Mouse (Mus musculus): ENCODE measurements around the gene Frs2.

DNA sequence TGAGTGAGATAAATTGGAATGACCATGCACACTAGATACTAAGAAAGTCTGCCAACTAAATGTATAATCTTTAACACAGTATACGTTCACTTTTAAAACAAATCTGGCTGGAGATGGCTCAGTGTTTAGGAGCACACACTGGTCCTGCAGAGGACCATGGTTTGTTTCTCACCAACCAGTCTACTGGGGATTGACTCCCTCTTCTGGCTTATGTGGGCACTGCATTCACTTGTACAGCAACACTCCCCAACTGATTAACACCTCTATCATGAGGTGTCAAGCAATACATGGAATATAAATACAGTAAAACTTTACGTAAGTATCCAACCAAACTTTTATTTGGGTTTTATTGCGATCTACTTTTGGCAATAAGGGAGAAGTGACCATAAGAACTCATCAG is 79.2 kb downstream of the Frs2 start:
- TF ChIP-seq CTCF (IDR thresholded peaks at IDR 0.05; ENCODE audit: borderline replicate concordance, insufficient read depth, low read depth, low read length) (no peak), POLR2A (IDR thresholded peaks at IDR 0.05; ENCODE audit: borderline replicate concordance, insufficient read depth, low read length) (no peak)

Measured in cerebellum, adult 2 months (tissue).